Mouse (Mus musculus): ENCODE measurements around the gene Ttc39b. TPM values are rescaled to one million over a fixed set of nuclear protein-coding genes. Genes with fewer than 3 reads are reported as not detected.

Ttc39b gene
- total and polyA plus RNA-seq, 3 experiments, result 11.3 to 109 (median 21.1) TPM

DNA sequence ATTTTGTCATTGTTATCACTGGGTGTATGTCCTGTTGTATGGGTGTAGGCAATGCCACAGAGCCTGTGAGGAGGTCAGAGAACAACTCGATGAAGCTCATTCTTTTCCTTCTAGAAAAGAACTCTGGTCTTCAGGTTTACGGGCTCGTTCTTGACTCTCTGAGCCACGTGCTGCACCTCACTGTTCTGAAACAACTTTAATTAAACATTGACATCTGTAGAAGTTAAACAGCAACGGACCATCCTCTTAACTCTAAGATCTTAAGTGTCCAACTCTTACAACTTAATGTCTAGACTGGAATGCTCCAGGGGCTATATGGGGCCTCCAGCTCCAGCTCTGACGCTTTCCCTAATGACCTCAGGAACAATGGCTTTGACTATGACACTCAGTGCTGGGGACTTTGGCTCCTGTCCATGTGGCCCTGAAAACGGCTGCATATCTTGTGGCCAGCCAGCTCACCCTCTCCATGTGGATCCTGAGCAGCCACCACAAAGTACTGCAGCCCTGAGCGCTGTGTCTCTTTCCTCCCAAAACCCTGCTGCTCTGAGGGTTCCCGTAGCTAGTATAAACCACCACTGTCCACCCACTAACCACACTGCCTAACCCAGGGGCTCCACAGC is 95.3 kb downstream of the Ttc39b start:
- no peak for TF ChIP-seq HCFC1 (IDR thresholded peaks at IDR 0.05; ENCODE audit: low read depth, low read length)
- TF ChIP-seq ZMIZ1 (IDR thresholded peaks at IDR 0.05; ENCODE audit: low read depth, low read length), result no peak
- TF ChIP-seq MYC (IDR thresholded peaks at IDR 0.05; ENCODE audit: low read depth, low read length), result no peak
- no peak for TF ChIP-seq JUND (IDR thresholded peaks at IDR 0.05; ENCODE audit: low read depth, low read length)
- TF ChIP-seq USF1 (IDR thresholded peaks at IDR 0.05; ENCODE audit: low read depth, low read length), result no peak
- no peak for TF ChIP-seq CHD1 (IDR thresholded peaks at IDR 0.05; ENCODE audit: low read depth, low read length)
- no peak for TF ChIP-seq SIN3A (IDR thresholded peaks at IDR 0.05; ENCODE audit: low read length)
- no peak for TF ChIP-seq ETS1 (IDR thresholded peaks at IDR 0.05; ENCODE audit: low read depth, low read length)
- no peak for TF ChIP-seq E2F4 (IDR thresholded peaks at IDR 0.05; ENCODE audit: borderline replicate concordance, low read depth, low read length)
- no peak for TF ChIP-seq MAX (IDR thresholded peaks at IDR 0.05; ENCODE audit: low read length)
- no peak for TF ChIP-seq ZC3H11A (IDR thresholded peaks at IDR 0.05; ENCODE audit: low read depth, low read length)
- no peak for TF ChIP-seq POLR2AphosphoS5 (IDR thresholded peaks at IDR 0.05; ENCODE audit: borderline replicate concordance, low read depth, low read length)
- TF ChIP-seq ELF1 (IDR thresholded peaks at IDR 0.05; ENCODE audit: low read depth, low read length), result no peak
- TF ChIP-seq MEF2A (IDR thresholded peaks at IDR 0.05; ENCODE audit: extremely low read depth, insufficient replicate concordance, low read depth, low read length, poor library complexity, severe bottlenecking), result no peak
- Histone ChIP-seq H3K9me3 (replicated peaks; ENCODE audit: insufficient read depth, low read length) (no peaks in the 10 kb centered on the region), H3K4me1 (ENCODE audit: control insufficient read depth in 1 of 2, insufficient read depth in 2 of 2, low read length in 2 of 2) (no peaks in the 10 kb centered on the region), H3K4me3 (ENCODE audit: control insufficient read depth in 1 of 2, insufficient read depth in 1 of 2, low read depth in 2 of 2, low read length in 2 of 2) (no peak overlapping the region), H3K79me2 (ENCODE audit: control insufficient read depth, insufficient read depth, low read length, poor library complexity) (no peaks in the 10 kb centered on the region), H3K27me3 (ENCODE audit: control insufficient read depth in 1 of 2, insufficient read depth in 2 of 2, low read length in 2 of 2) (no peaks in the 10 kb centered on the region), H3K27ac (ENCODE audit: control insufficient read depth, low read depth, low read length) (no peak overlapping the region), H3K36me3 (ENCODE audit: control insufficient read depth in 1 of 2, insufficient read depth in 2 of 2, low read length in 2 of 2) (no peaks in the 10 kb centered on the region; a peak in 1 of 4 replicates), H3K9ac (ENCODE audit: control insufficient read depth, low read depth, low read length, poor library complexity, severe bottlenecking) (no peak overlapping the region)
- no peak for DNase-seq (ENCODE audit: low read depth, low spot score)

GRCm38 (mm10) chr4:83228073-83228472 is 96.0 kb downstream of the Ttc39b start:
- H3K4me1 ChIP-seq (ENCODE audit: control insufficient read depth in 1 of 2, insufficient read depth in 2 of 2, low read length in 2 of 2), result no peaks in the 10 kb centered on the region
- TF ChIP-seq MXI1 (IDR thresholded peaks at IDR 0.05; ENCODE audit: low read depth, low read length), result no peak
- TF ChIP-seq ZMIZ1 (IDR thresholded peaks at IDR 0.05; ENCODE audit: low read depth, low read length), result no peak
- TF ChIP-seq NRF1 (IDR thresholded peaks at IDR 0.05; ENCODE audit: insufficient read depth, low read depth, low read length, poor library complexity, severe bottlenecking), result no peak
- no peak for TF ChIP-seq USF1 (IDR thresholded peaks at IDR 0.05; ENCODE audit: low read depth, low read length)
- no peak for TF ChIP-seq CTCF (IDR thresholded peaks at IDR 0.05 in 2 of 3, conservative IDR thresholded peaks at IDR 0.05 in 1 of 3; ENCODE audit: control insufficient read depth in 1 of 3, insufficient read depth in 1 of 3, low read depth in 2 of 3, low read length in 3 of 3, poor library complexity in 1 of 3, severe bottlenecking in 1 of 3)
- no peak for TF ChIP-seq BHLHE40 (IDR thresholded peaks at IDR 0.05; ENCODE audit: borderline replicate concordance, low read depth, low read length)
- no peak for TF ChIP-seq EP300 (IDR thresholded peaks at IDR 0.05; ENCODE audit: low read depth in 1 of 2, low read length in 2 of 2)
- no peak for TF ChIP-seq TBP (IDR thresholded peaks at IDR 0.05; ENCODE audit: low read depth, low read length)
- no peak for TF ChIP-seq ZKSCAN1 (IDR thresholded peaks at IDR 0.05; ENCODE audit: low read depth, low read length)
- TF ChIP-seq RCOR1 (IDR thresholded peaks at IDR 0.05; ENCODE audit: low read depth, low read length), result no peak
- no peak for TF ChIP-seq HCFC1 (IDR thresholded peaks at IDR 0.05; ENCODE audit: low read depth, low read length)
- H3K36me3 ChIP-seq (ENCODE audit: control insufficient read depth in 1 of 2, insufficient read depth in 2 of 2, low read length in 2 of 2), result no peaks in the 10 kb centered on the region; a peak in 1 of 4 replicates
- H3K27ac ChIP-seq (ENCODE audit: control insufficient read depth, low read depth, low read length), result no peak overlapping the region
- H3K9me3 ChIP-seq (replicated peaks; ENCODE audit: insufficient read depth, low read length), result no peaks in the 10 kb centered on the region
- no peaks in the 10 kb centered on the region for H3K79me2 ChIP-seq (ENCODE audit: control insufficient read depth, insufficient read depth, low read length, poor library complexity)
- H3K9ac ChIP-seq (ENCODE audit: control insufficient read depth, low read depth, low read length, poor library complexity, severe bottlenecking), result no peak overlapping the region
- DNase-seq (ENCODE audit: low read depth, low spot score), result no peak
- H3K27me3 ChIP-seq (ENCODE audit: control insufficient read depth in 1 of 2, insufficient read depth in 2 of 2, low read length in 2 of 2), result no peaks in the 10 kb centered on the region
- H3K4me3 ChIP-seq (ENCODE audit: control insufficient read depth in 1 of 2, insufficient read depth in 1 of 2, low read depth in 2 of 2, low read length in 2 of 2), result no peak overlapping the region
